ENCODE assay signal across 8 mouse cellular contexts in genomic region chr12:71049596-71050265, GRCm38 (mm10). TPM values are rescaled to one million over a fixed set of nuclear protein-coding genes. Genes with fewer than 3 reads are reported as not detected.
DNase-seq lines count a peak whose midpoint lies in the region; ATAC-seq and TF ChIP-seq lines count a peak whose summit lies in the region.

No protein-coding gene starts in this region.

- peaks cover 0 to 25% of the 10 kb centered on the region in 2 experiments; a peak in 2 of 4 replicates for H3K4me1 ChIP-seq in CH12.LX (ENCODE audit: control insufficient read depth in 1 of 2, insufficient read depth in 2 of 2)
- peaks cover 18% of the 10 kb centered on the region for H3K4me1 ChIP-seq in hindbrain, embryonic 16.5 days (ENCODE audit: control insufficient read depth, insufficient read depth, low read depth, low read length)

- H3K4me2 ChIP-seq in CH12.LX (ENCODE audit: insufficient read depth, low read depth, poor library complexity, severe bottlenecking) = peak overlapping the region; percentile 97
- H3K4me2 ChIP-seq in hindbrain, embryonic 16.5 days (ENCODE audit: low read length) = peak overlapping the region; percentile 66

- peak; percentile 56; the same call in 1 of the 2 replicates for ATAC-seq in hindbrain, embryonic 16.5 days
- no peak for ATAC-seq in activated CD4-positive, CD25-positive, alpha-beta regulatory T cell, adult 4 months

- no peak for TF ChIP-seq EP300 in CH12.LX (IDR thresholded peaks at IDR 0.05; ENCODE audit: low read length)

- WGBS in hindbrain, embryonic 16.5 days = 56% methylated on average over 10 of the region's 10 CpGs

- no peaks in the 10 kb centered on the region for H3K9me3 ChIP-seq in CH12.LX (replicated peaks; ENCODE audit: low read length)
- no peaks in the 10 kb centered on the region for H3K9me3 ChIP-seq in hindbrain, embryonic 16.5 days (ENCODE audit: control insufficient read depth, low read length)

- peak; percentile 33 for DNase-seq in cerebellum, adult 8-10 months
- DNase-seq in cerebellum, adult 11 months = no peak
- peak; percentile 18 to 26 for DNase-seq in left cerebral cortex, adult 2 months (ENCODE audit: extremely low spot score in 1 of 2, low spot score in 2 of 2)
- no peak for DNase-seq in left cerebral cortex, postnatal 4 days
- DNase-seq in CH12.LX (ENCODE audit: extremely low read depth) = peak; percentile 66
- no peak for DNase-seq in urinary bladder, adult 2 months (ENCODE audit: low spot score)

- H3K36me3 ChIP-seq in CH12.LX (replicated peaks in 1 of 2; ENCODE audit: control insufficient read depth in 1 of 2, insufficient read depth in 1 of 2, low read length in 1 of 2) = peaks cover 9 to 38% of the 10 kb centered on the region in 2 experiments
- peaks cover 7% of the 10 kb centered on the region for H3K36me3 ChIP-seq in hindbrain, embryonic 16.5 days (ENCODE audit: control insufficient read depth, insufficient read depth, low read length)

- no peak for TF ChIP-seq CTCF in left cerebral cortex, adult 2 months (IDR thresholded peaks at IDR 0.05)
- TF ChIP-seq CTCF in CH12.LX (conservative IDR thresholded peaks at IDR 0.05 in 1 of 2, IDR thresholded peaks at IDR 0.05 in 1 of 2; ENCODE audit: low read depth in 2 of 2, low read length in 2 of 2) = no peak

- peak overlapping the region; percentile 50 for H3K9ac ChIP-seq in CH12.LX (ENCODE audit: insufficient read depth, low read depth)
- H3K9ac ChIP-seq in hindbrain, embryonic 16.5 days (ENCODE audit: low read depth, low read length) = peak overlapping the region; percentile 41

- in situ Hi-C loops in CH12.LX (cut with MboI; ENCODE audit: low pct_ligation_motif_present, low pct_unique_long_range_greater_than_20kb, low sequenced_read_pairs) = loop anchor here (10.0 kb wide), 1 partner anchor 75 kb away; the partner anchor contains the start of gene Psma3

- dilution Hi-C loops in CH12.LX (cut with MboI; ENCODE audit: extremely low pct_ligation_motif_present, extremely low pct_unique_long_range_greater_than_20kb, low sequenced_read_pairs) = no loop called here

- H3K4me3 ChIP-seq in left cerebral cortex, adult 2 months = peak overlapping the region; percentile 70
- H3K4me3 ChIP-seq in CH12.LX (replicated peaks in 1 of 3; ENCODE audit: low read depth in 2 of 3, low read length in 2 of 3, poor library complexity in 1 of 3) = peak overlapping the region; percentile 51 to 64 (median 53)
- peak overlapping the region; percentile 51 for H3K4me3 ChIP-seq in hindbrain, embryonic 16.5 days (ENCODE audit: low read length)

- intact Hi-C loops in left cerebral cortex, adult 2 months (cut with DNase I) = loop anchor here (2.0 kb wide), 1 partner anchor 81 kb away; no protein-coding TSS in a partner anchor
- intact Hi-C loops in left cerebral cortex, postnatal 4 days (cut with DNase I) = no loop called here

- no peak for TF ChIP-seq RAD21 in CH12.LX (IDR thresholded peaks at IDR 0.05; ENCODE audit: low read depth, low read length)

- TF ChIP-seq POLR2A in CH12.LX (IDR thresholded peaks at IDR 0.05; ENCODE audit: low read depth, low read length) = peak; percentile 48; the same call in 1 of the 2 replicates

- H3K27ac ChIP-seq in left cerebral cortex, adult 2 months = peak overlapping the region; percentile 90
- H3K27ac ChIP-seq in CH12.LX (ENCODE audit: insufficient read depth, low read depth) = peak overlapping the region; percentile 73
- H3K27ac ChIP-seq in hindbrain, embryonic 16.5 days (ENCODE audit: low read depth, low read length) = peak overlapping the region; percentile 75

- H3K27me3 ChIP-seq in CH12.LX (replicated peaks) = no peaks in the 10 kb centered on the region
- no peaks in the 10 kb centered on the region for H3K27me3 ChIP-seq in hindbrain, embryonic 16.5 days (replicated peaks; ENCODE audit: control insufficient read depth, insufficient read depth, low read length)

- peaks cover 35% of the 10 kb centered on the region for H3K79me2 ChIP-seq in CH12.LX (replicated peaks; ENCODE audit: control insufficient read depth, extremely low read depth, insufficient read depth, poor library complexity, severe bottlenecking)

TF ChIP-seq in CH12.LX, 34 proteins besides CTCF, POLR2A, EP300 and RAD21:
- TF ChIP-seq ZC3H11A (IDR thresholded peaks at IDR 0.05; ENCODE audit: low read depth, low read length) = no peak
- no peak for TF ChIP-seq BHLHE40 (IDR thresholded peaks at IDR 0.05; ENCODE audit: low read depth, low read length)
- no peak for TF ChIP-seq JUND (conservative IDR thresholded peaks at IDR 0.05; ENCODE audit: low read depth, low read length)
- peak; percentile 49; the same call in 1 of the 2 replicates for TF ChIP-seq MXI1 (IDR thresholded peaks at IDR 0.05; ENCODE audit: low read depth, low read length)
- no peak for TF ChIP-seq ZMIZ1 (IDR thresholded peaks at IDR 0.05; ENCODE audit: low read depth, low read length)
- TF ChIP-seq UBTF (IDR thresholded peaks at IDR 0.05; ENCODE audit: low read depth, low read length) = no peak; the same call in 1 of the 2 replicates
- 0 out of 2 replicates have a peak, but pooled peaks have one; percentile 24 for TF ChIP-seq MAX (IDR thresholded peaks at IDR 0.05; ENCODE audit: low read length)
- TF ChIP-seq TCF12 (IDR thresholded peaks at IDR 0.05; ENCODE audit: low read depth, low read length) = 0 out of 2 replicates have a peak, but pooled peaks have one; percentile 30
- peak; percentile 21; the same call in 1 of the 2 replicates for TF ChIP-seq HCFC1 (IDR thresholded peaks at IDR 0.05; ENCODE audit: low read depth, low read length)
- peak; percentile 67; the same call in 1 of the 2 replicates for TF ChIP-seq SIN3A (IDR thresholded peaks at IDR 0.05; ENCODE audit: low read length)
- TF ChIP-seq MYC (IDR thresholded peaks at IDR 0.05; ENCODE audit: low read depth, low read length) = no peak; the same call in 1 of the 2 replicates
- TF ChIP-seq MAFK (IDR thresholded peaks at IDR 0.05; ENCODE audit: insufficient replicate concordance, low read length) = 0 out of 2 replicates have a peak, but pooled peaks have one; percentile 0
- TF ChIP-seq ELF1 (IDR thresholded peaks at IDR 0.05; ENCODE audit: low read depth, low read length) = peak; percentile 35; the same call in 1 of the 2 replicates

RNA-seq across cellular contexts. Expression of gene Arid4a, which starts 33.9 kb away (rescaled TPM):
- 10 to 100 TPM; 35.2 to 36.4 TPM for total RNA-seq in left cerebral cortex, adult 2 months (2021)
- total RNA-seq in left cerebral cortex, postnatal 4 days (2021) = 10 to 100 TPM; 36.1 to 38.4 TPM
- 9.7 and 10.7 TPM in 2 replicates for total RNA-seq in CH12.LX (2012; rRNA removed)
- 8.0 and 8.8 TPM in 2 replicates for total RNA-seq in CH12.LX (2014; rRNA removed)
- polyA plus RNA-seq in CH12.LX (2012; ENCODE audit: insufficient read length, low read depth) = 20.8 and 22.4 TPM in 2 replicates
- polyA plus RNA-seq in hindbrain, embryonic 16.5 days (2015; fragmentation: Nextera tagmentation; extraction: Ambion mirVana) = 41.4 and 41.7 TPM in 2 replicates
- 10 to 100 TPM; 80.2 to 95.9 TPM for polyA plus RNA-seq in activated CD4-positive, CD25-positive, alpha-beta regulatory T cell, adult 4 months (2017; shearing (Covaris generic))
- polyA plus RNA-seq in urinary bladder, adult 2 months (2012; rRNA removed) = 12.9 and 17.4 TPM in 2 replicates

Comparison
In these comparisons a context has a peak if more than half of its experiments do, and no peak if none do; other contexts are left out.
1. DNase-seq: peak in cerebellum, adult 8-10 months (single experiment), left cerebral cortex, adult 2 months (2 of 2) and CH12.LX (single experiment); none in cerebellum, adult 11 months (single experiment), left cerebral cortex, postnatal 4 days (single experiment) and urinary bladder, adult 2 months (single experiment).
2. Peak in every context shown above with its lines, with median percentiles within 50 percentile points of each other: H3K27ac ChIP-seq and H3K4me3 ChIP-seq.